Mouse (Mus musculus) limb, embryonic 14.5 days (tissue): ENCODE measurements at regions not wholly inside any gene's neighbourhood (a gene's known extent, or its start where the extent isn't known, plus 50 kb on each side); places are given as distances from the start of the nearest gene placed in this dataset.

Experiments
- ATAC-seq: fragments of 200-750 bp; cut with Nextera tagmentation; 2 replicates; pipeline ENCODE4 v1.8.0; 2017; ENCODE audit warnings: low read depth, moderate number of reproducible peaks, moderate TSS enrichment; ENCODE audit not compliant: low FRiP score
- DNase-seq: peaks from one replicate; pipeline ENCODE4 v3.0.0-alpha.2; 2015; ENCODE audit warnings: low spot score
- H3K27ac ChIP-seq: fragments of 300-500 bp; sonication (generic); replicated peaks from 2 replicates; pipeline ENCODE4 v1.5.1; 2014; ENCODE audit warnings: low read depth, mild to moderate bottlenecking, low read length, moderate library complexity, mixed read lengths
- H3K27me3 ChIP-seq: fragments of 300-500 bp; sonication (generic); 2 replicates; pipeline ENCODE4 v1.6.1; 2014; ENCODE audit warnings: low read length, mixed read lengths; ENCODE audit not compliant: control insufficient read depth, insufficient read depth
- H3K36me3 ChIP-seq: fragments of 300-500 bp; sonication (generic); 2 replicates; pipeline ENCODE4 v1.6.1; 2014; ENCODE audit warnings: mild to moderate bottlenecking, low read length, moderate library complexity, mixed read lengths; ENCODE audit not compliant: control insufficient read depth, insufficient read depth
- H3K4me1 ChIP-seq: fragments of 300-500 bp; sonication (generic); 2 replicates; pipeline ENCODE4 v1.6.1; 2014; ENCODE audit warnings: antibody characterized with exemption, low read length, mixed read lengths; ENCODE audit not compliant: control insufficient read depth, insufficient read depth
- H3K4me2 ChIP-seq: fragments of 300-500 bp; sonication (generic); replicated peaks from 2 replicates; pipeline ENCODE4 v1.6.1; 2014; ENCODE audit warnings: low read depth, mild to moderate bottlenecking, low read length, moderate library complexity; ENCODE audit not compliant: severe bottlenecking
- H3K4me3 ChIP-seq: fragments of 300-500 bp; sonication (generic); replicated peaks from 2 replicates; pipeline ENCODE4 v1.5.1; 2014; ENCODE audit warnings: low read length
- H3K9ac ChIP-seq: fragments of 300-500 bp; sonication (generic); 2 replicates; pipeline ENCODE4 v1.6.1; 2014; ENCODE audit warnings: mild to moderate bottlenecking, low read depth, low read length, moderate library complexity; ENCODE audit not compliant: severe bottlenecking
- H3K9me3 ChIP-seq: fragments of 300-500 bp; sonication (generic); 2 replicates; pipeline ENCODE4 v1.6.1; 2016; ENCODE audit warnings: low read length; ENCODE audit not compliant: control insufficient read depth
- POLR2A ChIP-seq: fragments of 200-500 bp; IDR thresholded peaks from 2 replicates; pipeline ENCODE4 v1.8.0; 2012; ENCODE audit warnings: inconsistent platforms, mild to moderate bottlenecking, moderate library complexity, borderline replicate concordance; ENCODE audit not compliant: insufficient read depth, insufficient read length; ENCODE audit errors: extremely low read depth
- WGBS: fragments of 180-500 bp; shearing (Covaris S2); extraction: QIAGEN DNeasy Blood & Tissue Kit; methylation state at CpG from one replicate; pipeline ENCODE4 v1.1.7; 2014; 5-methylcytosine and 5-hydroxymethylcytosine counted together

DNA sequence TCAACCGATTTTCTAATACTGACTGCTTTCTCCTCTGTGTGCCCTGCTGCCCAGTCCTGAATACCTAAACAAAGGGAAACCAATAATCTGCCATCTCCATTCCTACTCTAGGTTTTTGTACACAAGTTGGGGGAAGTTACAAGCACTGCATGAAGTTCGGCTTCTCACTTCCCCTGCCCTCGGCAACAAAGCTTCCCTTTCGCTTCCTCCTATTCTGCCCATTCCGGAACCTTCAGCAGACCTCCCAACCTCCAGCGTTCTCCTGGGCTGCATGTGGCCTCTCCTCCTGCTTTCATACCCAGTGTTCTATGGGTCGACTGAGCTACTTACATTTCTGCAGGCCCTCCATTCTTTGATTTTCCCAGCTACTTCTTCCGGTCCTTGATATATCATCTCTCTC lies 180.3 kb downstream of the Ibtk start:
- Histone ChIP-seq H3K27ac (no peak overlapping the region), H3K4me1 (no peaks in the 10 kb centered on the region), H3K4me2 (no peak overlapping the region), H3K9ac (no peak overlapping the region), H3K27me3 (no peaks in the 10 kb centered on the region), H3K36me3 (no peaks in the 10 kb centered on the region), H3K9me3 (no peaks in the 10 kb centered on the region), H3K4me3 (no peak overlapping the region)
- ATAC-seq (no peak), DNase-seq (no peak)
- 84% methylated on average over 8 of the region's 8 CpGs for WGBS
- no peak for TF ChIP-seq POLR2A

DNA sequence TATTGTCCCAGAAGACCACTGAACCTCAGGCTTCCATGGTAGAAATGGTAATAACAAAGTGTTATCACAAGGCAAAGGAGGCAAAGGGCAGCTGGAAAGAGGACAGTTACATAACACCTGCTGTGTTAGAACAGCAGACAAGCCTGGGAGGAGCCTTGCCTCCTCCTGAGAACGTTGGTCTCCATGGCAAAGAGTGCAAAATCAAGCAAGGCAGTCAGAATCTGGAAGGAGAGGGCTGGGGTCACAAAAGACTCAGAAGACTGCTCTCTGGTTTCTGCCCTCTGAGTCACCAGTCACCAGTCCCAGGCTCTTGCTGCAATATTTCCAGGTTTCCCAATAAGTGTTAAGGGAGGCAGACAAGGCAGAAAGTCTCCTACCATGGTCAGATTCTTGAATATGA lies 197.3 kb downstream of the Ibtk start:
- WGBS = 33% methylated on average over 1 of the region's 1 CpGs
- Histone ChIP-seq H3K27ac (no peak overlapping the region), H3K4me3 (no peak overlapping the region), H3K9ac (no peak overlapping the region), H3K27me3 (no peaks in the 10 kb centered on the region), H3K4me1 (no peaks in the 10 kb centered on the region), H3K36me3 (no peaks in the 10 kb centered on the region), H3K4me2 (no peak overlapping the region), H3K9me3 (no peaks in the 10 kb centered on the region)
- ATAC-seq (no peak), DNase-seq (no peak)
- no peak for TF ChIP-seq POLR2A

DNA sequence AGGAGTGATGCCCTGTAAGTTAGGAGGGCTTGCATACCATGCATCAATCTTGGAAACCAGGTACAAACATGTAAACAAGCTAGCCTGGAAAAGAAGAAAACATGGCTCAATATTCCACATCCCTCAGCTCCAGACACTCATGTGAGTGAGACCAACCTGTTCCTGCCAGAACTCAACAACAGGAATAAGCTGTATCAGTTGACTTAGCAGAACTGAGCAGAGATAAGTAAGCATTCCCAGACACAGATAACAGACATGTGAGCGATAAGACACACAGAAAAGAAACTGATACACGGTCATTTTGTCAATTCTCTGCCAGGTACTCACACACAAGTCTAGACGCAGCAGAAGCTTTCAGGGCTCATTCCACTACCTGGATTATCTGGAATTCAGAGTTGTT lies 198.7 kb downstream of the Ibtk start:
- Histone ChIP-seq H3K4me2 (no peak overlapping the region), H3K27me3 (no peaks in the 10 kb centered on the region), H3K4me1 (no peaks in the 10 kb centered on the region), H3K4me3 (no peak overlapping the region), H3K36me3 (no peaks in the 10 kb centered on the region), H3K9ac (no peak overlapping the region), H3K27ac (no peak overlapping the region), H3K9me3 (no peaks in the 10 kb centered on the region)
- no peak for TF ChIP-seq POLR2A
- WGBS = 95% methylated on average over 3 of the region's 3 CpGs
- no peak for ATAC-seq
- DNase-seq = no peak

DNA sequence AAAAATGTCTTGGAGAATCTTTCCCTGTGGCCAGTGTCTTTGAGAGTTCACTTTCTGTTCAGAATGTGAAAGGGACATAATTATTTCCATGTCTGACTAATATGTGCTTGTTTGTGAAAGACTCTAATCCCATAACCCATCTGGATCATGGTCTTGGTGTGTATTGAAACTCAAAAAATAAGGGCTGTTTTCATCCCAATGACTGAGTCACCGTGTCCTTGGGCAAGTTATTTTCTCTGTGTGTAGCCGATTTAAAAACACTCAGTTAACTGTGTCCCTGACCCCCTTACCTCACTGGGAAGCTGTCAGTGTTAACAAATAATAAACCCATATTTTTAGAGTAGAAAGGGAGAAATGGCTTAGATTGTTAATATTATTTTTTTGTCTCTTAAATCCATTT lies 202.9 kb downstream of the Ibtk start:
- no peak for ATAC-seq

DNA sequence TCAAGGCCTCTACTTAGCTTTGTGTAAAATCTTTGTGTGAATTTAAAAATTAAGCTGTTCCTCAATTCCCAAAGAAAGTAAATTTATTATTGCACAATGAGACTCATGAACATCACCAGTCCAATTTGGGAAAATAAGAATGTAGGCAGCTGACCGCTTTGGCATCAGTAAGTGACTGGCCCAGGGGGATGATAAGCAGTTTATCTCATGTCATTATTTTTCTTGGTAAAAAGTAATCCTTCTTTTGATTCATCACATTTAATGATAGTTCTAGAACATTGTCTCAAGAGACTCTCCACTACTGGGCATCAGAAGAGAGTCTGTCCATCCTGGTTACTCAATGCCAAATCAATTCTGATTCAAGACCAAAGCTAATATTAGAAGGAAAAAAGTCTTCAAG lies 203.6 kb downstream of the Ibtk start:
- H3K27me3 ChIP-seq = no peaks in the 10 kb centered on the region
- DNase-seq = no peak
- 91% methylated on average over 1 of the region's 1 CpGs for WGBS
- H3K4me3 ChIP-seq = no peak overlapping the region
- no peaks in the 10 kb centered on the region for H3K9me3 ChIP-seq
- H3K36me3 ChIP-seq = no peaks in the 10 kb centered on the region
- H3K4me1 ChIP-seq = no peaks in the 10 kb centered on the region
- no peak overlapping the region for H3K4me2 ChIP-seq
- H3K27ac ChIP-seq = no peak overlapping the region
- no peak for TF ChIP-seq POLR2A
- ATAC-seq = no peak
- no peak overlapping the region for H3K9ac ChIP-seq

More for the DNA sequence above, 202.9 kb downstream of the Ibtk start:
- no peak for TF ChIP-seq POLR2A
- 80% methylated on average over 2 of the region's 2 CpGs for WGBS
- H3K9me3 ChIP-seq = no peaks in the 10 kb centered on the region
- H3K27ac ChIP-seq = no peak overlapping the region
- H3K4me1 ChIP-seq = no peaks in the 10 kb centered on the region
- no peak for DNase-seq
- H3K9ac ChIP-seq = no peak overlapping the region
- no peaks in the 10 kb centered on the region for H3K27me3 ChIP-seq
- H3K4me2 ChIP-seq = no peak overlapping the region
- H3K4me3 ChIP-seq = no peak overlapping the region
- no peaks in the 10 kb centered on the region for H3K36me3 ChIP-seq

DNA sequence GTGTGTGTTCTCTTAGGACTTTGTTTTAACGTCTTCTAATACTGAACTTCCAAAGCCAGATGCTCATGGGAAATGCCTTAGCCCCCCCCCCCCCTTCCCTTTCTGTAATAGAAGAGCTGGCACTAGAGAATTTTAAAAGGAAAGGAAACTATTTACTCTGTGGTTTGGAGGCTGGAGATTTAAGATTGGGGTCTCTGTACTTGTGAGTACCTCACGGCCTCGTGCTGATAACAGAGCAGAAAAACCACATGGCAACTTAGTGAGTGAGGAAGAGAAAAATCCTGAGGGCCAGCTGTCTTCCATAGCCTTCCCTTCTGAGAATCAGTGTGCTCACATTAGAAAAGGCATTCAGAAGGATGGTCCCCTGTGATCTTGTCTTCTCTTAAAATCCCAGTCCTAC lies 210.6 kb downstream of the Ibtk start:
- ATAC-seq (no peak), DNase-seq (no peak)
- no peak overlapping the region for H3K4me3 ChIP-seq
- H3K27me3 ChIP-seq = no peaks in the 10 kb centered on the region
- 57% methylated on average over 3 of the region's 3 CpGs for WGBS
- H3K36me3 ChIP-seq = no peaks in the 10 kb centered on the region
- H3K4me2 ChIP-seq = no peak overlapping the region
- H3K27ac ChIP-seq = no peak overlapping the region
- no peaks in the 10 kb centered on the region for H3K9me3 ChIP-seq
- H3K9ac ChIP-seq = no peak overlapping the region
- H3K4me1 ChIP-seq = no peaks in the 10 kb centered on the region
- no peak for TF ChIP-seq POLR2A
